Mouse (Mus musculus) layer of hippocampus, adult 11-12 months (tissue): ENCODE measurements around the gene Stambp.
A peak's percentile ranks its signal among the peaks of the same experiment; 100 is the strongest.

Source experiments
- DNase-seq: peaks from one replicate; pipeline ENCODE4 v3.0.0; 2022; ENCODE audit warnings: low spot score

Stambp gene

GRCm38 (mm10) chr6:83568901-83569862 is 3.3 kb downstream of the Stambp start:
- DNase-seq, result peak; percentile 32

GRCm38 (mm10) chr6:83555972-83556371 is 16.6 kb downstream of the Stambp start:
- DNase-seq, result no peak

GRCm38 (mm10) chr6:83548346-83548745 is 24.2 kb downstream of the Stambp start:
- no peak for DNase-seq

- peak; percentile 37 for DNase-seq
Observed at GRCm38 (mm10) chr6:83545778-83546177, 26.8 kb downstream of the Stambp start.

GRCm38 (mm10) chr6:83541756-83542456 is 30.6 kb downstream of the Stambp start:
- DNase-seq, result peak; percentile 31

GRCm38 (mm10) chr6:83540017-83540416 is 32.5 kb downstream of the Stambp start:
- peak; percentile 35 for DNase-seq

- no peak for DNase-seq
Observed at GRCm38 (mm10) chr6:83536795-83537059, 35.8 kb downstream of the Stambp start.

GRCm38 (mm10) chr6:83536028-83536794 is 36.3 kb downstream of the Stambp start, which contains the start of gene Actg2:
Gene Actg2 (minus strand): TSS chr6:83536265.
- DNase-seq, result no peak

- no peak for DNase-seq
Observed at GRCm38 (mm10) chr6:83532608-83533007, 39.9 kb downstream of the Stambp start.

GRCm38 (mm10) chr6:83523194-83523593 is 49.3 kb downstream of the Stambp start:
- DNase-seq, result no peak

- DNase-seq, result no peak
Observed at GRCm38 (mm10) chr6:83521784-83522183, 50.7 kb downstream of the Stambp start.

GRCm38 (mm10) chr6:83518637-83519036 is 53.9 kb downstream of the Stambp start:
- DNase-seq, result no peak

GRCm38 (mm10) chr6:83515172-83515571 is 57.4 kb downstream of the Stambp start:
- DNase-seq, result no peak

- peak; percentile 77 for DNase-seq
Observed at GRCm38 (mm10) chr6:83512495-83512894, 60.0 kb downstream of the Stambp start.

- DNase-seq, result no peak
Observed at GRCm38 (mm10) chr6:83510210-83510609, 62.3 kb downstream of the Stambp start.

GRCm38 (mm10) chr6:83509442-83509841 is 63.1 kb downstream of the Stambp start:
- DNase-seq, result peak; percentile 49

GRCm38 (mm10) chr6:83507168-83507546 is 65.4 kb downstream of the Stambp start:
- no peak for DNase-seq

- peak; percentile 98 for DNase-seq
Observed at GRCm38 (mm10) chr6:83506258-83507167, 66.0 kb downstream of the Stambp start, which contains the start of gene Dguok. Gene Dguok (minus strand): TSS chr6:83506969.

GRCm38 (mm10) chr6:83505554-83505953 is 67.0 kb downstream of the Stambp start:
- no peak for DNase-seq

- no peak for DNase-seq
Observed at GRCm38 (mm10) chr6:83503361-83503760, 69.2 kb downstream of the Stambp start.

GRCm38 (mm10) chr6:83502656-83503055 is 69.9 kb downstream of the Stambp start:
- peak; percentile 37 for DNase-seq
